Mouse (Mus musculus): ENCODE data around the gene Cnga2. TPM values are rescaled to one million over a fixed set of nuclear protein-coding genes. Genes with fewer than 3 reads are reported as not detected.
"Not testable (repeated sequence)": the region's sequence is repeated elsewhere in the genome, so short reads cannot be mapped to it uniquely, and the experiment has no call there.

Cnga2 gene
- not detected for total RNA-seq (2021)
- long read RNA-seq, experiment 1, result 0 reads
- long read RNA-seq, experiment 2, result 0 reads

DNA sequence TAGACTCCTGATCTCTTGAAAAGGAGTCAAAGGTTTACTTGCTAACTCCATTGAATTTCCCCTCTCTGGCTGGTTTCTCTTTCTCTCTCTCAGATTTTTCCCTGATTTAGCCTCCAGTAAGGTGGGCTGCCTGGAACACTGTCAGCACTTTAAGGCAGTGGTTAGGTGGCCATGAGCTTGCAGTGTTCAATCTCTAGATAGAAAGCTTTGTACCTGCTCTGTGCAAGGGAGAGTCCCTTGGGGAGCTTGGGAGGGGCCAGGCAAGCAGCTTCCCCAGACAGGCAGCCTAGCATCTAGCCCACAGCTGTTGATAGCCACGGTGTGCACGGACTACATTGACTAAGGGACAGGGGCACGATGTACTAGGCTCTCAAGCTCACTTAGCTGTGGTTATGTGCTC lies at the start of gene Cnga2:
TSS of gene Cnga2 (plus strand) at position 301 of the 400 bp plus-strand sequence.
- DNase-seq (ENCODE audit: low spot score in 2 of 2), result no peak

DNA sequence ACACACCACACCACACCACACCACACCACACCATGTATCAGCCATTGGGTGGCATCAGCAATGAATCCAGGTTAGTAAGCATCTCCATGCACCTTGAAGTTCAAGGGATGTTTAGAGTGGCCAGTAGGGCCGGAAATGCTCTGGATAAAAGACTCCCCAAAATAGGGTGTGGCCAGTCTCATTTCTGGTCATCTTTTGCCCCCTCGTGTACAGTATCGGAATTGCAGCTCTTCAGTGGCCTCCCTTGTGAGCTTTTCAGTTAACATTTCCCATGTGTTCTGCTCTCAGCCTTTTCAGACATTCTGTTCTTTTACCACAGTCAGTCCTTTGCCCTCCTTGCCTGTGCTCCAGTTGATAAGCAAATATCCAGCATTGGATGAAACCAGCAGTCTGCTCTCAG lies 45.0 kb upstream of the Cnga2 start:
- DNase-seq (ENCODE audit: low spot score in 2 of 2), result peak; percentile 46

DNA sequence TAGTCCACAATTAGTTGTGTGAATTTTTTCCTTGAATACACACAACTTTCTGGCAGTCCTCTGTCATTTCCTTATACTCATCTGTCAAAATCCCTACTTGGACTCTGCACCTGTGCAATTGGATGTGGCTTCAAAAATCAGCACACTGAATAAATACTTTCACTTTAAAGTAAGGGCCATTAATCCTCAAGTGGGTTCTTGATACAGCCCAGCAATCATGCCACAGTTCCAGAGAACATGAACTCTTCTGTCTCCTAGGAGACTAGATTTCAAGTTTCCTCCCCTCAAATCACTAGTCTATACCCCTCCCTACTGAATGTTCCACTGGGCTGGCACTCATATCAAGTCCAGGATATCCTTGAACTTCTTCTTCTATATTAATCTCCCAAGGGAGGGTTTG lies 33.3 kb upstream of the Cnga2 start:
- DNase-seq (ENCODE audit: low spot score in 2 of 2), result no peak

DNA sequence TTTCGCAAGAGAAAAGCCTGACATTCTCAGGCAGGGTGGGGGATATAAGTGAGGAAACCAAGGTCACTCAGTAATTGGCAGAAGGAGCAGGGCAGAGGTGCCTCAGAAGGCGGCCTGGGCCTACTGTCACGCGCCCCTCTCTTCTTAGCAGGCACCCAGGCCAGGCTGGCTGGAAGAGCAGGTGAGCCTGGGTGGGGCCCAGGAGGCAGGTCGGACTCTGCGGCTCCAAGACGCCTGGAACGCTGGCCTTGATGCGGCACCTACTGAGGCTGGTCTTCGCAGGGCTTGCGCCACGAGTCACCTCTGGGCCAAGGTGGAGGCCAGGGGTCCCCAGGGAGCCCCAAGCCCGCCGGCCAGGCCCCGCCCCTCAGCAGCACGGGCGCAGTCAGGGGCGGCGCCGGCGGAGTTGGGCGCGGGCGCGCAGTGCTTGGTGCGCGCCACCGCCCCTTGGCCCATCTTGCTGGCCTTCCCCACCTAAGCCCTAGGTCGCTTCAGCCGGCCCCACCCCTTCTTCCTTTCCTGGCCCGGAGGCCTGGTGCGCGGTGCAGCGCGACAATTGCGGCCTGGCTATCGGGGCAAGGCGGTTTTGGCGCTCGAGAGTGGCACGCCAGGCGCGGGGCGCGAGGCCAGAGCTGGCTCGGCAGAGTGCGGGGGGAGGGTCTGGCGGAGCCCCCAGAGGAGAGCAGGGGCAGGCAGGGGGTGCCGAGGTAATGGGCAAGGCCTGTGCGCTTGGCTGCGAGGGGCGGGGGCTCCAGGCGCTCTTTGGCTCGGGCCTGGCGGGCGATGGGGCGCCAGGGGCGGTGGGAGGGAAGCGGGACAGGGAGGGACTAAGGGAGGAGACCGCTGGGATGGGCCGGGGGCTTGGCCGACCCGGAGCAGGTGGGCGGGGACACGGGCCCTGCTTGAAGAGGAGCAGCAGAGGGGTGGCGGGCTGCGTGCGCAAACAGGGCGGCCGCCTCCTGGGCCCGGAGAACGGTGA lies 29.3 kb upstream of the Cnga2 start, which contains the start of gene Prrg3:
TSS of gene Prrg3 (plus strand) at position 552 of the 979 bp plus-strand sequence.
- peak; percentile 15 to 28 for DNase-seq (ENCODE audit: low spot score in 2 of 2)

GRCm38 (mm10) chrX:71963275-71963912 lies 28.3 kb upstream of the Cnga2 start:
- no peak for DNase-seq (ENCODE audit: low spot score in 2 of 2)

- DNase-seq (ENCODE audit: low spot score in 2 of 2), result no peak
Observed at GRCm38 (mm10) chrX:71968216-71968615, 23.4 kb upstream of the Cnga2 start.

- no peak for DNase-seq (ENCODE audit: low spot score in 2 of 2)
Observed at GRCm38 (mm10) chrX:71968816-71969215, 22.8 kb upstream of the Cnga2 start.

- DNase-seq (ENCODE audit: low spot score in 2 of 2), result no peak
Observed at GRCm38 (mm10) chrX:71971325-71971724, 20.3 kb upstream of the Cnga2 start.

GRCm38 (mm10) chrX:71972686-71973085 lies 19.0 kb upstream of the Cnga2 start, which contains the start of gene Fate1:
Gene Fate1 (plus strand): TSS chrX:71972986.
- no peak for DNase-seq (ENCODE audit: low spot score in 2 of 2)

DNA sequence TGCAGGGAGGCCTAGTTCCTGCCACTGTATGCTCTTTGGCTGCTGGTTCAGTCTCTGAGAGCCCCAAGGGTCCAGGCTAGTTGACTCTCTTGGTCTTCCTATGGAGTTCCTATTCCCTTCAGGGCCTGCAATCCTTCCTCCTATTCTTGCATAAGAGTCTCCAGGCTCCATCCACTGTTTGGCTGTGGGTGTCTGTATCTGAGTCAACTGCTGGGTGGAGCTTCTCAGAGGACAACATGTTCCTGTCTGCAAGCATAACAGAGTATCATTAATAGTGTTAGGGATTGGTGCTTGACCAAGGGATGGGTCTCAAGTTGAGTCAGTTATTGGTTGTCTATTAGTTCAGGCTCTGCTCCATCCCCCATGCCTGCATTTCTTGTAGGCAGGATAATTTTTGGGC lies 14.0 kb upstream of the Cnga2 start:
- DNase-seq (ENCODE audit: low spot score in 2 of 2), result not testable (repeated sequence)

- no peak for DNase-seq (ENCODE audit: low spot score in 2 of 2)
Observed at GRCm38 (mm10) chrX:71980443-71980842, 11.2 kb upstream of the Cnga2 start.

DNA sequence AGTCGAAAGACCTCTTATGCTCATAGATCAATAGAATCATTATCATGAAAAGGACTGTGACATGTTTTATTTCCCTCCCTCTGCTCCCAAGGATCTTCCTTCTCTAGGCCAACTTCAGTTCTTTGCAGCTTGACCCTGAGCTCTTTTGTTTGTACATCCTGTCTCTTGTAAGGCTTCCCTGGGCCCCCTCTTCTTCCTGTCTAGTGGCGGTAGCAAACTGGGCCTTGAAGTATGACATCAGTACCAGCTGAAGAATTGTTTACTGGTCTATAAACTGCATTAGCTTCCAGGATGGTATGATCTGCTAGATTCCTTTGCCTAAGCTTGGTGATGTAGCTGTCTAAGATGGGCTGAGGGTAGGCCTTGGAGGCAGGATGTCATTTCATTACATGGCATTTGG lies 10.3 kb upstream of the Cnga2 start:
- no peak for DNase-seq (ENCODE audit: low spot score in 2 of 2)

DNA sequence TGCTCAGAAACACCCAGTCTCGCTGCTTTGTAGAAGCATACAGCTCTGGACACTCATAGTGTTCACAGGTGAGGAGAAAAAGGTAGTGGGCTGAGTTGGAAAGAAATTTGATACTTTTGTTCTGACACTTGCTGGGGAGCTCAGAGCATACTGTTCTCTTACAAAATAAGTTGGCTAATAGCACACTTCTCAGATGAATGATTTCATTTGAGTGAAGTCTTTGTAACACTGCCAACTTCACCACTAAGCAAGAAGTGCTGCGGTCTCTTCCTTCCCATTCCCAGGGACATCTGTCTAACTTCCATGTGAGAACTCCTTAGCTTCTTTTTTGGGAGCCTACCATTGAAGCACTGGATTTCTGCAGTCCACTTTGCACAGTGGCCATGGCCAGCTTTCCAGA lies 8.4 kb upstream of the Cnga2 start:
- DNase-seq (ENCODE audit: low spot score in 2 of 2), result no peak

GRCm38 (mm10) chrX:71983775-71984174 lies 7.9 kb upstream of the Cnga2 start:
- DNase-seq (ENCODE audit: low spot score in 2 of 2), result peak in 1 of 2 experiments; percentile 20

DNA sequence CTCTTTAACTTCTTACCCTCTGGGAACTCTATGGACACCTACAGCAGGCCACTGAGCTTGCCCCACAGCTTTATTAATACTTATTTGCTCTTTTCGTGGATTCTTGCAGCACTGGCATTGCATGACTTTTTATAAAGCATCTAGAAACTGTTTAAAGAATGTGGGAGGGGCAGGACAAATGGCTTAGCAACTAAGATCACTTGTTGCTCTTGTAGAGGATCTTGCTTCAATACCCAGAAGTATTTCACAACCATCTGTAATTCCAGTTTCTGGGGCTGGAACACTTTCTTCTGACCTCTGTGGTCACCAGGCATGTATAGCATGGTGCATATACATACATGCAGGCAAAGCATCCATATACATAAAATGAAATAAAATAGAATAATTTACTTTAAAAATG lies 4.3 kb downstream of the Cnga2 start:
- no peak for DNase-seq (ENCODE audit: low spot score in 2 of 2)

DNA sequence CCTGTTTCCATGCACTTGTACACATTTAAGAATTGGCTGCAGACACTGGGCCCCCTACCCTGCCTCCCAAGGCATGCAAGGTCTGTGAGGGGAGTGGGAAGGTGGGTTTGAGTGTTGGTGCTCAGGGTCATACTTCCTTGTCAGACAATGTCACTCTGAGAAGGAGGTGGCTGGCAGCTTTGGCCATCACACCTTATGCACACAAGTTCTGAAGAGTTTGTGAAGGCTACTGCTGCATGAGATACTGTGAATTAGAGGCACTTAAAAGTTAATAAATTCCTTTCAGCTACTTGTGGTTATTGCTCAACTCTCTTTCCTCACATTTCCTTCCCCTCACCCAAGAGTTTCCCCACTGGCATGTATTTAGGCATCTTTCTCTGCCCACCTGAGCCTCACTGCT lies 18.3 kb downstream of the Cnga2 start:
- DNase-seq (ENCODE audit: low spot score in 2 of 2), result no peak

GRCm38 (mm10) chrX:72012236-72012635 lies 20.6 kb downstream of the Cnga2 start:
- DNase-seq (ENCODE audit: low spot score in 2 of 2), result no peak

DNA sequence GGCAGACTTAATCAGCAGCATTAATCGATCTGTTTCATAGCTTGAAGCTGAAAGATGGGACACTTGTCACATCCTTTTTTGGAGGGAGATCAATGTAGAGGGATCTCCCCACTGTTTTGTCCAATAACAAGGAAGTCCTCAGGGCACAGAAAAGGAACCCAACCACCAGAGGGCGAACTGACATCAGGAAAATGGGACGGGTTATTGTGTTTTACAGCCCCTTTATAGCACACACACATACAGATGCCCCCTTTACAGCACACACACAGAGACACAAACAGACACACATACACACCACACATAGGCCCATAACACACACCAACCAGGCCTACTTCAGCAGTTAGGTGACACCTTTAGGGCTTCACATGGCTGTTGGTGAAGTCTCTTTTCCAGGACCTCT lies 21.2 kb downstream of the Cnga2 start:
- peak; percentile 7 to 26 for DNase-seq (ENCODE audit: low spot score in 2 of 2)

GRCm38 (mm10) chrX:72022241-72022640 lies 30.6 kb downstream of the Cnga2 start:
- no peak for DNase-seq (ENCODE audit: low spot score in 2 of 2)

DNA sequence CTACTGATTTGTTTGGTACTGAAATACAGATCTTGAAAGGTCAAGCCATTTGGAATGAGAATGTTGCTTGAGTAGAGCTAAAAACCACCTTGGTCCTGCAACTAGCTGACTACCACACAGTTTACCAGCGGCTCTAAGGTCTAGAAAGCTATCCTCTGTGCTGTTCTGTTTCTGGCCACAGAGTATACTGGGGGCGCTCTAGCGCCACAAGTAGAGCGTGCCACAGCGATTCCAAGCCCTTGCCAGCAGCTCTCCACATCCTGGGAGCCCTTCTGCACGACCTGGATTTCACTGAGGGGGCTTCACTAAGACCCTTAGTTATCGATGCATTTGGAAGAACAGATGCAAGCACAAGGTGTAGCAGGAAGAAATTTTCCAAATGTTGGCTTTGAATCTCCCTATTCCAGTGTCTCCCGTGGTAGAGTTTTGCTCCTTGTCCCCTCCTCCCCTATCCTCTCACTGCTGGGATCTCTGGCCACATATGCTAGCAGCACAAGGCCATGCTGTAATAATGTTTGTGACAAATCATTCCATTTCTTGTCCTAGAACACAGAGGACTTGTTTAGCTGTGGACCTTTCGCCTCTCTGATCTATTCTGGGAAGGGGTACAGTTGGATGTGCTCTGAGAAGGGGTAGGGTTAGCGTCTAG lies 31.2 kb downstream of the Cnga2 start:
- DNase-seq (ENCODE audit: low spot score in 2 of 2), result no peak

DNA sequence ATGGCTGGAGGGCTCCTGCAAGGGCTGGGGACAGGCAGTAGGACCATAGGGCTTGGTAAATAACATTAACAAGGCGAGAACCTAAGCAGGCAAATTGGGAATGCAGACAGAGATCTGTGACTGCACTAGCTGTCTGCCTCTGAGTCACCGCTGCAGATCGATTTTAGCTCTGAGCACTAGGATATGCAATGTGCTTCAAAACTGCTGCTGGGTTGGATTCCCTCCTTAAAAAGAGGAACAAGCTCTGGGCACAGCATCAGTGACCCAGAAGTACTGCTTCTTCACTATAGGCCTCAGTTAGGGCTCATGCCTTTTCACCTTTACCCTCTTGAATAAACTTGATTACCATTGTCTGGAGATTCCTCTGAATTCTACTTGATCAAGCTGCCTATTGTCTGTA lies 31.9 kb downstream of the Cnga2 start:
- DNase-seq (ENCODE audit: low spot score in 2 of 2), result no peak

DNA sequence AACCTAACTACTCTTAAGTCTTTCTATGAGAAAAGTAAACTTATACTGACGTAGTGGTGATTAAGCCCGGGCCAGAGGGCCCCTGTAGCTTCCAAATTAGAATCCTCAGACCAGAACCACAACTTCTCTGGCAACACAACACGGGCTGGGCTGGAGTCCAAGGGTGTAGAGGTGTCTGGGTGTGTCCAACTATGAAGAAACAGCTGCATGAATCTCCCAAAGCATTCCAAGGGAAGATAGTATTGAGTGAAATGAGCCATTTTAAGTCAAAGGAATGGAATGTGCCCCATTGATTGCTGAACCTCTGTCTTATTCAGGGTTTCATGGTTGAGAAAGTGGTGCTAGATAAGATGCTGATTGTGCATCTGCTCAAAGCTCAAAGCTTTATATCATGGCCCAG lies 52.4 kb downstream of the Cnga2 start:
- no peak for DNase-seq (ENCODE audit: low spot score in 2 of 2)
